Mouse (Mus musculus) limb, embryonic 14.5 days (tissue): ENCODE data around the gene Plxna1. TPM values are rescaled to one million over a fixed set of nuclear protein-coding genes. Genes with fewer than 3 reads are reported as not detected.

Experiments used
- ATAC-seq: fragments of 200-750 bp; cut with Nextera tagmentation; 2 replicates; pipeline ENCODE4 v1.8.0; 2017; ENCODE audit warnings: low read depth, moderate number of reproducible peaks, moderate TSS enrichment; ENCODE audit not compliant: low FRiP score
- DNase-seq: peaks from one replicate; pipeline ENCODE4 v3.0.0-alpha.2; 2015; ENCODE audit warnings: low spot score
- H3K27ac ChIP-seq: fragments of 300-500 bp; sonication (generic); replicated peaks from 2 replicates; pipeline ENCODE4 v1.5.1; 2014; ENCODE audit warnings: low read depth, mild to moderate bottlenecking, low read length, moderate library complexity, mixed read lengths
- H3K27me3 ChIP-seq: fragments of 300-500 bp; sonication (generic); 2 replicates; pipeline ENCODE4 v1.6.1; 2014; ENCODE audit warnings: low read length, mixed read lengths; ENCODE audit not compliant: control insufficient read depth, insufficient read depth
- H3K36me3 ChIP-seq: fragments of 300-500 bp; sonication (generic); 2 replicates; pipeline ENCODE4 v1.6.1; 2014; ENCODE audit warnings: mild to moderate bottlenecking, low read length, moderate library complexity, mixed read lengths; ENCODE audit not compliant: control insufficient read depth, insufficient read depth
- H3K4me1 ChIP-seq: fragments of 300-500 bp; sonication (generic); 2 replicates; pipeline ENCODE4 v1.6.1; 2014; ENCODE audit warnings: antibody characterized with exemption, low read length, mixed read lengths; ENCODE audit not compliant: control insufficient read depth, insufficient read depth
- H3K4me2 ChIP-seq: fragments of 300-500 bp; sonication (generic); replicated peaks from 2 replicates; pipeline ENCODE4 v1.6.1; 2014; ENCODE audit warnings: low read depth, mild to moderate bottlenecking, low read length, moderate library complexity; ENCODE audit not compliant: severe bottlenecking
- H3K4me3 ChIP-seq: fragments of 300-500 bp; sonication (generic); replicated peaks from 2 replicates; pipeline ENCODE4 v1.5.1; 2014; ENCODE audit warnings: low read length
- H3K9ac ChIP-seq: fragments of 300-500 bp; sonication (generic); 2 replicates; pipeline ENCODE4 v1.6.1; 2014; ENCODE audit warnings: mild to moderate bottlenecking, low read depth, low read length, moderate library complexity; ENCODE audit not compliant: severe bottlenecking
- H3K9me3 ChIP-seq: fragments of 300-500 bp; sonication (generic); 2 replicates; pipeline ENCODE4 v1.6.1; 2016; ENCODE audit warnings: low read length; ENCODE audit not compliant: control insufficient read depth
- POLR2A ChIP-seq: fragments of 200-500 bp; IDR thresholded peaks from 2 replicates; pipeline ENCODE4 v1.8.0; 2012; ENCODE audit warnings: inconsistent platforms, mild to moderate bottlenecking, moderate library complexity, borderline replicate concordance; ENCODE audit not compliant: insufficient read depth, insufficient read length; ENCODE audit errors: extremely low read depth
- WGBS: fragments of 180-500 bp; shearing (Covaris S2); extraction: QIAGEN DNeasy Blood & Tissue Kit; methylation state at CpG from one replicate; pipeline ENCODE4 v1.1.7; 2014; 5-methylcytosine and 5-hydroxymethylcytosine counted together
- polyA plus RNA-seq, 2 experiments: library from polyadenylated mRNA; depleted of rRNA in 1 of 2; stranded (reverse) in 1 of 2; unstranded in 1 of 2; fragments of >200 nt; fragmentation: Nextera tagmentation in 1 of 2; extraction: Ambion mirVana in 1 of 2; gene quantifications; 2 replicates each; pipeline versions ENCODE4 v1.2.1 to v1.2.3; 2012 to 2014

Gene Plxna1
- polyA plus RNA-seq, 2 experiments, result 36.8 to 66.4 TPM

- no peaks in the 10 kb centered on the region for H3K9me3 ChIP-seq
- H3K4me3 ChIP-seq, result peak overlapping the region; percentile 96
- no peaks in the 10 kb centered on the region for H3K27me3 ChIP-seq
- H3K36me3 ChIP-seq, result peaks cover 5% of the 10 kb centered on the region
- WGBS, result 0% methylated on average over 30 of the region's 80 CpGs
- ATAC-seq (peak; percentile 27), DNase-seq (no peak)
- peaks cover 25% of the 10 kb centered on the region for H3K4me1 ChIP-seq
- 0 out of 2 replicates have a peak, but pooled peaks have one; percentile 10 for TF ChIP-seq POLR2A
- H3K4me2 ChIP-seq, result peak overlapping the region; percentile 83
- H3K9ac ChIP-seq, result peak overlapping the region; percentile 97
- peak overlapping the region; percentile 55; the same call in 1 of the 2 replicates for H3K27ac ChIP-seq
These were observed 771 bp downstream of the Plxna1 start for GRCm38 (mm10) chr6:89361418-89362280.

GRCm38 (mm10) chr6:89360709-89361417 lies 1.6 kb downstream of the Plxna1 start:
- WGBS, result 42% methylated on average over 8 of the region's 8 CpGs
- Histone ChIP-seq H3K36me3 (peaks cover 13% of the 10 kb centered on the region), H3K27ac (no peak overlapping the region), H3K4me1 (peaks cover 28% of the 10 kb centered on the region), H3K9ac (peak overlapping the region; percentile 97), H3K4me3 (peak overlapping the region; percentile 96), H3K9me3 (no peaks in the 10 kb centered on the region), H3K4me2 (peak overlapping the region; percentile 83), H3K27me3 (no peaks in the 10 kb centered on the region)
- TF ChIP-seq POLR2A, result no peak
- no peak for DNase-seq
- no peak for ATAC-seq

GRCm38 (mm10) chr6:89359771-89360708 lies 2.4 kb downstream of the Plxna1 start:
- H3K9ac ChIP-seq, result peak overlapping the region; percentile 97
- peaks cover 28% of the 10 kb centered on the region for H3K4me1 ChIP-seq
- no peak for DNase-seq
- peak overlapping the region; percentile 83 for H3K4me2 ChIP-seq
- peaks cover 16% of the 10 kb centered on the region for H3K36me3 ChIP-seq
- no peaks in the 10 kb centered on the region for H3K9me3 ChIP-seq
- TF ChIP-seq POLR2A, result no peak
- 0 out of 2 replicates have a peak overlapping the region, but pooled peaks have one; percentile 22 for H3K27ac ChIP-seq
- H3K4me3 ChIP-seq, result no peak overlapping the region; the same call in 1 of the 2 replicates
- 40% methylated on average over 19 of the region's 20 CpGs for WGBS
- H3K27me3 ChIP-seq, result no peaks in the 10 kb centered on the region
- no peak for ATAC-seq

- no peak for DNase-seq
- Histone ChIP-seq H3K4me3 (no peak overlapping the region), H3K4me1 (peaks cover 28% of the 10 kb centered on the region), H3K4me2 (no peak overlapping the region), H3K36me3 (peaks cover 25% of the 10 kb centered on the region), H3K9me3 (no peaks in the 10 kb centered on the region), H3K27ac (no peak overlapping the region), H3K27me3 (no peaks in the 10 kb centered on the region), H3K9ac (no peak overlapping the region)
- WGBS, result 79% methylated on average over 3 of the region's 3 CpGs
- no peak for TF ChIP-seq POLR2A
- no peak for ATAC-seq
These were observed 3.2 kb downstream of the Plxna1 start for GRCm38 (mm10) chr6:89359192-89359591.

- WGBS, result 52% methylated on average over 7 of the region's 7 CpGs
- no peak for TF ChIP-seq POLR2A
These were observed 6.8 kb downstream of the Plxna1 start for GRCm38 (mm10) chr6:89355661-89356060.

More at GRCm38 (mm10) chr6:89355661-89356060, 6.8 kb downstream of the Plxna1 start:
- Histone ChIP-seq H3K27me3 (no peaks in the 10 kb centered on the region), H3K36me3 (peaks cover 40% of the 10 kb centered on the region), H3K4me2 (no peak overlapping the region), H3K9me3 (no peaks in the 10 kb centered on the region), H3K4me3 (no peak overlapping the region), H3K9ac (no peak overlapping the region), H3K4me1 (peaks cover 53% of the 10 kb centered on the region), H3K27ac (no peak overlapping the region)
- ATAC-seq (no peak), DNase-seq (no peak)
